Mouse (Mus musculus) midbrain, embryonic 16.5 days (tissue): Measurements from ENCODE around the gene Fshr. TPM values are rescaled to one million over a fixed set of nuclear protein-coding genes. Genes with fewer than 3 reads are reported as not detected.
A peak's percentile ranks its signal among the peaks of the same experiment; 100 is the strongest.
"Not testable (repeated sequence)": the region's sequence is repeated elsewhere in the genome, so short reads cannot be mapped to it uniquely, and the experiment has no call there.

Experiments
- ATAC-seq: fragments of 200-750 bp; cut with Nextera tagmentation; 2 replicates; pipeline ENCODE4 v1.8.0; 2017; ENCODE audit warnings: moderate TSS enrichment
- H3K27ac ChIP-seq: fragments of 300-500 bp; sonication (generic); 2 replicates; pipeline ENCODE4 v1.5.1; 2014; ENCODE audit warnings: mild to moderate bottlenecking, low read length, mixed read lengths
- H3K27me3 ChIP-seq: fragments of 300-500 bp; sonication (generic); 2 replicates; pipeline ENCODE4 v1.6.1; 2014; ENCODE audit warnings: low read depth, low read length, mixed read lengths; ENCODE audit not compliant: control insufficient read depth, insufficient read depth
- H3K36me3 ChIP-seq: fragments of 300-500 bp; sonication (generic); 2 replicates; pipeline ENCODE4 v1.6.1; 2014; ENCODE audit warnings: mild to moderate bottlenecking, low read length, moderate library complexity, mixed read lengths; ENCODE audit not compliant: control insufficient read depth, insufficient read depth
- H3K4me1 ChIP-seq: fragments of 300-500 bp; sonication (generic); 2 replicates; pipeline ENCODE4 v1.6.1; 2014; ENCODE audit warnings: mild to moderate bottlenecking, low read length, mixed read lengths; ENCODE audit not compliant: control insufficient read depth, insufficient read depth
- H3K4me2 ChIP-seq: fragments of 300-500 bp; sonication (generic); 2 replicates; pipeline ENCODE4 v1.6.1; 2014; ENCODE audit warnings: mild to moderate bottlenecking, low read length, mixed read lengths
- H3K4me3 ChIP-seq: fragments of 300-500 bp; sonication (generic); 2 replicates; pipeline ENCODE4 v1.5.1; 2014; ENCODE audit warnings: low read depth, mild to moderate bottlenecking, low read length, moderate library complexity, mixed read lengths
- H3K9ac ChIP-seq: fragments of 300-500 bp; sonication (generic); 2 replicates; pipeline ENCODE4 v1.6.1; 2014; ENCODE audit warnings: low read depth, low read length, mixed read lengths
- H3K9me3 ChIP-seq: fragments of 300-500 bp; sonication (generic); replicated peaks from 2 replicates; pipeline ENCODE4 v1.6.1; 2014; ENCODE audit warnings: mild to moderate bottlenecking, low read length, mixed read lengths; ENCODE audit not compliant: control insufficient read depth, poor library complexity, severe bottlenecking
- WGBS: fragments of 180-500 bp; shearing (Covaris S2); extraction: QIAGEN DNeasy Blood & Tissue Kit; methylation state at CpG from one replicate; pipeline ENCODE4 v1.1.7; 2014; 5-methylcytosine and 5-hydroxymethylcytosine counted together
- polyA plus RNA-seq: library from polyadenylated mRNA; unstranded; fragments of >200 nt; fragmentation: Nextera tagmentation; extraction: Ambion mirVana; gene quantifications from 2 replicates; pipeline ENCODE4 v1.2.1, GENCODE M21; 2015

Fshr gene
- polyA plus RNA-seq, 1 experiment from 2014 or later: not detected

- Histone ChIP-seq H3K27ac (no peak overlapping the region), H3K9ac (no peak overlapping the region), H3K4me1 (no peaks in the 10 kb centered on the region), H3K9me3 (no peaks in the 10 kb centered on the region; the same call in 1 of the 2 replicates), H3K36me3 (no peaks in the 10 kb centered on the region), H3K4me2 (no peak overlapping the region), H3K4me3 (no peak overlapping the region), H3K27me3 (no peaks in the 10 kb centered on the region)
- WGBS: 94% methylated on average over 5 of the region's 5 CpGs
- ATAC-seq: no peak
Measured at GRCm38 (mm10) chr17:89100719-89101350, 99.6 kb downstream of the Fshr start.

GRCm38 (mm10) chr17:89099733-89100132, 100.7 kb downstream of the Fshr start:
- 82% methylated on average over 1 of the region's 1 CpGs for WGBS
- not testable (repeated sequence) for H3K4me2 ChIP-seq, H3K4me1 ChIP-seq, ATAC-seq, H3K36me3 ChIP-seq, H3K4me3 ChIP-seq, H3K27me3 ChIP-seq, H3K9ac ChIP-seq, H3K9me3 ChIP-seq, H3K27ac ChIP-seq

GRCm38 (mm10) chr17:89089692-89090475, 110.6 kb downstream of the Fshr start:
- Histone ChIP-seq H3K36me3 (no peaks in the 10 kb centered on the region), H3K4me1 (no peaks in the 10 kb centered on the region), H3K27me3 (no peaks in the 10 kb centered on the region), H3K4me2 (no peak overlapping the region), H3K9me3 (no peaks in the 10 kb centered on the region), H3K4me3 (no peak overlapping the region), H3K27ac (no peak overlapping the region), H3K9ac (no peak overlapping the region)
- 72% methylated on average over 5 of the region's 5 CpGs for whole genome bisulfite sequencing
- no peak for ATAC-seq

- 73% methylated on average over 2 of the region's 2 CpGs for WGBS
- ATAC-seq: no peak
- H3K27ac ChIP-seq: no peak overlapping the region
Measured at GRCm38 (mm10) chr17:89082897-89083296, 117.6 kb downstream of the Fshr start.

GRCm38 (mm10) chr17:89079706-89080105, 120.8 kb downstream of the Fshr start:
- peak overlapping the region; percentile 57; the same call in 1 of the 2 replicates for H3K27ac ChIP-seq
- 52% methylated on average over 5 of the region's 5 CpGs for WGBS
- H3K9me3 ChIP-seq: no peaks in the 10 kb centered on the region
- H3K9ac ChIP-seq: no peak overlapping the region
- ATAC-seq: no peak
- H3K4me1 ChIP-seq: peaks cover 3% of the 10 kb centered on the region; the same call in 1 of the 2 replicates
- no peak overlapping the region for H3K4me3 ChIP-seq
- H3K4me2 ChIP-seq: no peak overlapping the region
- H3K36me3 ChIP-seq: no peaks in the 10 kb centered on the region
- no peaks in the 10 kb centered on the region for H3K27me3 ChIP-seq

More at GRCm38 (mm10) chr17:89082897-89083296, 117.6 kb downstream of the Fshr start:
- H3K4me2 ChIP-seq: no peak overlapping the region
- H3K27me3 ChIP-seq: no peaks in the 10 kb centered on the region
- peaks cover 3% of the 10 kb centered on the region; the same call in 1 of the 2 replicates for H3K4me1 ChIP-seq
- no peaks in the 10 kb centered on the region for H3K36me3 ChIP-seq
- no peak overlapping the region for H3K9ac ChIP-seq
- H3K9me3 ChIP-seq: no peaks in the 10 kb centered on the region
- no peak overlapping the region for H3K4me3 ChIP-seq

GRCm38 (mm10) chr17:89064327-89065095, 136.0 kb downstream of the Fshr start:
- Histone ChIP-seq H3K4me1 (no peaks in the 10 kb centered on the region), H3K27ac (no peak overlapping the region), H3K27me3 (no peaks in the 10 kb centered on the region), H3K9ac (no peak overlapping the region), H3K4me3 (no peak overlapping the region), H3K9me3 (no peaks in the 10 kb centered on the region), H3K4me2 (no peak overlapping the region), H3K36me3 (no peaks in the 10 kb centered on the region)
- ATAC-seq: no peak
- WGBS: 61% methylated on average over 3 of the region's 3 CpGs

GRCm38 (mm10) chr17:89062348-89062949, 138.0 kb downstream of the Fshr start:
- H3K4me3 ChIP-seq: no peak overlapping the region
- no peaks in the 10 kb centered on the region for H3K27me3 ChIP-seq
- H3K36me3 ChIP-seq: no peaks in the 10 kb centered on the region
- H3K9me3 ChIP-seq: no peaks in the 10 kb centered on the region
- no peak for ATAC-seq
- H3K4me2 ChIP-seq: no peak overlapping the region
- 84% methylated on average over 8 of the region's 8 CpGs for WGBS
- no peak overlapping the region for H3K27ac ChIP-seq
- no peak overlapping the region for H3K9ac ChIP-seq
- no peaks in the 10 kb centered on the region for H3K4me1 ChIP-seq

- no peaks in the 10 kb centered on the region for H3K27me3 ChIP-seq
- no peaks in the 10 kb centered on the region for H3K36me3 ChIP-seq
- WGBS: 80% methylated on average over 3 of the region's 3 CpGs
- H3K4me1 ChIP-seq: no peaks in the 10 kb centered on the region
- H3K9me3 ChIP-seq: no peaks in the 10 kb centered on the region
- no peak overlapping the region for H3K4me3 ChIP-seq
- no peak overlapping the region for H3K9ac ChIP-seq
- no peak overlapping the region for H3K27ac ChIP-seq
- ATAC-seq: no peak
- no peak overlapping the region for H3K4me2 ChIP-seq
Measured at GRCm38 (mm10) chr17:89051031-89051563, 149.4 kb downstream of the Fshr start.
